Mouse (Mus musculus): ENCODE data around the gene Lnpep. TPM values are rescaled to one million over a fixed set of nuclear protein-coding genes. Genes with fewer than 3 reads are reported as not detected.
A peak's percentile ranks its signal among the peaks of the same experiment; 100 is the strongest.
"Not testable (repeated sequence)": the region's sequence is repeated elsewhere in the genome, so short reads cannot be mapped to it uniquely, and the experiment has no call there.

Lnpep gene
- total RNA-seq (2021): 100 to 1,000 TPM; 106 TPM

DNA sequence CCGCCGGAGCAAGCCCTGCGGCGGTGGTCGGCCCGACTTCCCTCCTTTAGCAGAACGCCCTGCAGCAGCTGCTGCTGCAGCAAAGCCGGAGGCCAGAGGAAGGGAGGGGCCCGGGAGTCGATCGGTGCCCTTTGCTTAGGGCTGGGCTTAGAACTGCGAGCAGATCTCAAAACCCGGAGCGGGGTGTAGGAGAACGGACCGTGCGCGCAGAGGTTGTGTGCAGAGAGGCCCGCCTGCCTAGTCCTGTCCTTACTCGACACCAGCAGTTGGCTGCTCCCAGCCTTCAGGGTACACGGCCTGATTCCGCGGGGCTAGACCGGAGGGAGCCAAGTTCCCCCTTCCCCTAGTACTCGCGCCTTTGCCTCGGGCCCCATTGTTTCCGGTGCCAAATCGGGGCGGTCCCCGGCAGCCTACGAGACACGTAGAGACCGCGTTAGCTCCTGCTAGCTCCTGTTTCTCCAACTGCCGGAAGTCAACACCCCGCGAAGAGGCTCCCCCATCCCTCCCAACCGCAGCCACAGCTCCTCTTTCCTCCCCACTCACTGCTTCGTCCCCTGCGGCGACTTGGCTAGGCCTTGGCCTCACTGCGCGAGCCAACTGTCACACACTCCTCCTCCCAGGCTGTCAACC is at the start of gene Lnpep:
Gene Lnpep, minus strand, starts transcription at position 94 of the 630 bp plus-strand sequence.
- peak; percentile 95 to 96 for DNase-seq

GRCm38 (mm10) chr17:17655829-17656176 is 31.0 kb upstream of the Lnpep start:
- no peak for DNase-seq

GRCm38 (mm10) chr17:17654997-17655828 is 30.4 kb upstream of the Lnpep start:
- DNase-seq: no peak

DNA sequence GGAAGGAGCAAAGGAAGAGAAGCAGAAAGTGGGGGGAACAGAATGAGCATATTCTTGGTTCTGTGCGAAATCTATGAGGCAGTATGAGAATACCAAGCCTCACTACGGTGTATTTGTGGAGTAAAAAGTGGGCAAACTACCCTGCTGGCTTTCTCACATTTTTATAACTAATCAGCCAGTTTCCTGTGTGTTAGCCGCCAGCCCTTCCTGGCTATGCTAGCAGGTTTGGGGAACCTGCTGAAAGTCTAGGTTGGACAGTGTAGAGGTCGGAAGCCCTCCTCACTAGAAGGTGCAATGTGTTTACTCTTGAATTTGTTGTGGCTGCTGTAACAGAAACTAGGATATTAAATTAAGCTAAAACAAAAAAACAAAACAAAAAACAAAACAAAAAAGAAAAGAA is 27.7 kb upstream of the Lnpep start:
- DNase-seq: no peak

GRCm38 (mm10) chr17:17645738-17646137 is 20.9 kb upstream of the Lnpep start:
- peak; percentile 23 to 32 for DNase-seq

DNA sequence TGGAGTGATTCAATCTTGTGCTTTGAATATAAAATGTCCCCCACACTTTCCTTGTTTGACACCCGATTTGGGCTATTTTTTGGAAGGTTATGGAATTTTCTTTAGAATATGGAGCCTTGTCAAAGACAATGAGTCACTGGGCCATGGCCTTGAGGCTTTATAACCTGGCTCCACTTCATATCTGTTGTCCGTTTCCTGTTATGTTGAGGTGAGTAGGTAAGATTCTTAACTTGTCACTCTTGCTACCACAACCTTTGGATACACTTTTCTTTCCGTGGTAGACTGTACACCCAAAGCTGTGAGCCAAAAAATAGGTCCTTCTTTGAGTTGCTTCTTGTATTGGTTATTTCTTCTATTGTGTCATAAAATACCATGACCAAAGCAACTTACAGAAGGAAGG is 12.5 kb upstream of the Lnpep start:
- DNase-seq: no peak

DNA sequence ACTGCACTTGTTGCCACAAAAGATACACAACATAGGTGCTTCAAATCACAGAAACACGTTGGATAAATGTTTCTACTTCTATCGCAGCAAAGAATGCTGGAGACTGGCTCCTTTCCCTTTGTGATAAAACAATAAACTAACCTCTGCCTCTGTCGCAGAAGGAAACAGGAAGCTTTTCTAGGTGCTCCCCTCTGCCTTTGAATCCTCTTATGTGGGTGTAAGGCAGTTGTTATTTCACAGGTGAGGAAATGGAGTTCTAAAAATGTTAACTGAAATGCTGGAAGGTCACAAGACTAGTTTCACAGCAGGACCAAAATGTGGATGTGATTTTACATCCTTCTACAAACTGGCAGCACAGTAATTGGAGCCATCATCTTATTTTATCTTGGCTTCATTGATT is 11.3 kb upstream of the Lnpep start:
- DNase-seq: no peak

DNA sequence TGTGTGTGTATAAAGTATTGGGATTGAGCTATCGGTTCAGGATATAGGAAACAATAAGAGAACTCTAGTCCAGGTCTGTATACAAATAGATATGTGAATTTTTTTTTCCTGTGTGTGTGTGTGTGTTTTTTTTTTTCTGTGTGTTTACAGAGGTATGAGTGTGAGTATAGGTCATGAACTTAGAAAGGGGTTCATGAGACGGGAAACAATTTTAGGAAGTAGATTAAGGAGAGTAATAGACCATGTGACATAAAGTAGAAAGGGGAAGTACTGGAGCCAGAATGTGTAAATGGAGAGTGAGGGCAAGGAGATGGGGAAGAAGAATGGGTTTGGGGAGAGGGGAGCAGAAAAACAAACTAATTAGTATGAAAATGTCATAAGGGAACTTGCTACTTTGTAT is 9.2 kb upstream of the Lnpep start:
- no peak for DNase-seq

DNA sequence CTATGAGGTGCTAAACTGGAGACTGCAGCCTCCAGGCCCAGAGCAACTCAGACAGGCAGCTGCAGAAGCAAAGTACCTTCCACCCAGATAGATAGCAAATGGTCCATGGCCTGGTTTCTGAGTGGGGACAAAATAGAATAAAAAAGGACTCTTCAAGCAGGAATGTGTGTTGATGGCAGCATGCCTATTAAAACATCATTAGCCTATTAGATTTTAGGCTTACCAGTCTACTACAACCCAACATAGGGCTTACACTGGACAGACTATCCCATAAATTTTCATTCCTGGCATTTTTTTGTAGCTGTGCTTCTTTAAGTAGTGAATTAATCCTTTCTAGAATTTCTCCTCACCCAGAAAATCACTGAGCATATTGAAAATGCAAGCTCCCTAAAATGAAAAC is 7.1 kb upstream of the Lnpep start:
- no peak for DNase-seq

DNA sequence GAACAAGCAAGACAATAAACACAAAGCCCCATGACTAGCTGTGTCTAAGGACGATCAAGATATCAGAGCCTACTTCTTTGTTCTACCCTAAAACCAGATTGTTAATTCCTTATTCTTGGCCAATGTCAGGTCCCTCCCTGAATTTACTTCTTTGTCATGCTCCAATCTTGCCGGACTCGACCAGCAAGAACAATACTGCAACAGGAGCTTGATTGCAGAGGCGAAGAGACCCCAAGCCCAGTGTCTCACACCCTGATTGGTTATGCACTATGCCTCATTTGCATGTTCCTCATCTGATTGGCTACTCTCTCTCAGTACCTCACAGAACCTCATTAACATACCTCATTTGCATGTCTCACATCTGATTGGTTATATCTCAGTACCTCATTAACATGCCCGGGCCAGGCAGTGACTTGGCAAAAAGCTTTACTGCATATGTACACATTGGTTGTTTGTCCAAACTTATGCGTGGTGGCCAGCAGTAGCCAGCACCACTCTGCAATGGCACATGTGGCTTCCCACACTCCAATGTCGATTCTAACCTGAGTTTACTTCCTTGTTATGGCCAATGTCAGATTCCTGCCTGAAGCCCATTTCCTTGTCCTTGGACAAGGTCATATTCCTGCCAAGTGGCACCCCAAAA is 3.5 kb upstream of the Lnpep start:
- DNase-seq: not testable (repeated sequence)

GRCm38 (mm10) chr17:17627558-17627957 is 2.7 kb upstream of the Lnpep start:
- no peak for DNase-seq

DNA sequence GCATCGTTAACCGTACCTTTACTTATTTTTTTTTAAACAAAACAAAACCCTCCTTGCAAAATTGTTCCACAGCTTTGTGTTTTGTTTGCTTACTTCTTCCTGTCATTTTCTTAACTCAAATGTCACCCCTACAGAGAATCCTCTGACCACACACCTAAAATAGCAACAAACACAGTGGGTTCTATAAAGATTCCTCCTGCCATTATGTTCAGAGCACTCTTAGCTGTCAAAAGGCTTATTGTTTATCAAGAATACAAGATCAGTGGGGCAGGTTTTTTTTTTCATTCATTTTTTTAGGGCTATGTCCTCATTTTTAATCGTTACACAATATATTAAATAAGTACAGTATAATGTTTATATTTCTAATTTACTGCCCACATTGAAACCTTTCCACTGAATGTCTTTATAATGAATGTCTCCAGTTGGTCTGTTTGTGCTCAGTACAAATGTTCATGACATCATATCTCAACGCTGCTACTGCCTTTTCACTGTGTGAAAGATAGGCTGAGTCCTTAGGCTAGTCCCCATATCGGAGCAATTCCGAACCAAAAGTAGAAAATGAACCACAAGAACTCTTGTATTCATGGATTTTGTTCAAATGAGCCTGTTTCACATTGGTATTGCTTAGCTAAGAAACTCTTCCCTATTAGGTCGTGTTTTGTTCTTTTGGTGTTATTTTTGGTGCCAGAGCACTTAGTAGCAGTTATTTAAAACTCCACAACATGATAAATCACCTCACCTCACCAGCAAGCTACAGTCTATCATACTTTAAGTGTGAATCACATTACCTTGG is 1.2 kb upstream of the Lnpep start:
- DNase-seq: no peak

DNA sequence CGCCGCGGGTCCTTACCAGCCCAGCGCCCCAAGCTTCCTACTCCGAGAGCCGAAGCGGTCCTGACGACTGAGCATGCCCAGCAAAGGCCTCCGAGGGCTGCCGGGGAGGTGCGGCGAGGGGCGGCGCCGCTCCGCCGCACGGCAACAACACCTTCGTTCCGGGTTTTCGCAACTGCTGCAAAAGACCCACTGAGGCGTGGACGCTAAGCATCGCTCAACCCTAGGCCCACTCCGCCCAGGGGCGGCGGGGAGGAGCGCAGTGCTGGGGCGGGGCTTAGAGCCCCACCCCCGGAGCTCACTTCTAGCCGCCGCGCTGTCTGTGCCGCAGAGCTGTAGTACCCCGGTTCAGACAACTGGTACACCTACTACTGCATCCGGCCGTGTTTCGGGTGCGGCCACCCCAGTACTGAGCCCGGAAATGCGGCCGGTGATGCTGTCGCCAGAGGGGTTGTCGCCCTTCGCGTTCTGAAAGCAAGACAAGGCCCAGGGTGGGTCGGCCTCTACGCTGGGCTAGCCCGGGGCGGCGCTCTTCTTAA is 361 bp downstream of the Lnpep start:
- DNase-seq: peak; percentile 92

- DNase-seq: peak in 1 of 2 experiments; percentile 32
These were observed 895 bp downstream of the Lnpep start for GRCm38 (mm10) chr17:17623890-17624420.

- no peak for DNase-seq
These were observed 1.5 kb downstream of the Lnpep start for GRCm38 (mm10) chr17:17623221-17623889.

DNA sequence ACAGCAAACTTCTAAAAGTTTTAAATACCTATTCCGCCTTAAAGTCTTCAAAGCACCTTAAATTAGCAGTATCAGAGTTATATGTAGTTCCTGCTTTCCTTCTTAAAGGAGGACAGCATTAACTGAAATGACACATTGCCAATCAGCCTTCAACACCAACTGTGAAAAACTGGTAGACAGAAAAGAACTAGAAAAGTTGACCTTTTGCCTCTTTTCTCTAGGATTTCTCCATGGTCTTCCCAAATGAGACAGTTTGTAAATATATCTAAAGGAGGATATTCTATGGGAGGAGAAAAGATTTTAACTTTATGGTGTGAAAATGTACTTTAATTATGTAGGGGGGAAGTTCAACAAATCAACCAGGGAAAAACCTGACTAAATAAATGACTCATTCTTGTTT is 2.3 kb downstream of the Lnpep start:
- no peak for DNase-seq

- no peak for DNase-seq
These were observed 3.3 kb downstream of the Lnpep start for GRCm38 (mm10) chr17:17621586-17621985.

- no peak for DNase-seq
These were observed 6.4 kb downstream of the Lnpep start for GRCm38 (mm10) chr17:17618463-17618862.

GRCm38 (mm10) chr17:17617440-17618204 is 7.2 kb downstream of the Lnpep start:
- no peak for DNase-seq

DNA sequence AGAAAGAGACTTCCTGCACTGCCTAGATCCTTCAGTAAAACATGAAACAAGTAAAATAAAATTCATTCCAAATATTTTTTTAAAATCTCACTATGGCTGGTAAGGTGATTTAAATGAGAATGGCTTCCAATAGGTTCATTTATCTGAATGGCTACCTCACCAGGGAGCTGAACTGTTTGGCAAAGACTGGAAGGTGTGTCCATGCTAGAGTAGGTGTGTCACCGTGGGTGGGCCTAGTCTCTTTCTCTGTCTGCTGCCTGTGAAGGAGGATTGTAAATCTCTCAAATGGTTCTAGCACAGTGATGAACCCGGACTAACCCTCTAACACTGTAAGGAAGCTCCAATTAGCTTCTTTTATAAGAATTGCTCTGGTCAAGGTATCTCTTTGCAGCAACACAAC is 12.5 kb downstream of the Lnpep start:
- DNase-seq: no peak

- DNase-seq: no peak
These were observed 15.3 kb downstream of the Lnpep start for GRCm38 (mm10) chr17:17609523-17609922.

Data from layer of hippocampus, postnatal 36 days (tissue).